Comparison of ENCODE assay signal across 9 mouse cellular contexts in genomic region chr1:83408021-83408464, GRCm38 (mm10). TPM values are rescaled to one million over a fixed set of nuclear protein-coding genes. Genes with fewer than 3 reads are reported as not detected.
A peak's percentile ranks its signal among the peaks of the same experiment; 100 is the strongest.
DNase-seq lines count a peak whose midpoint lies in the region; ATAC-seq lines count a peak whose summit lies in the region.
"Had no signal": no experiment of that assay in that cellular context is flagged by ENCODE, and none has a peak within 500 bp of the region (broad histone marks: within the 10 kb centered on the region; RNA-seq: fewer than 3 reads in every experiment).

Gene Sphkap (minus strand): TSS chr1:83408200.

- 1% methylated on average over 16 of the region's 16 CpGs for WGBS in hindbrain, embryonic 12.5 days
- 0% methylated on average over 16 of the region's 16 CpGs for WGBS in midbrain, embryonic 11.5 days

- peak within 1 kb of the TSS; percentile 78 for H3K4me2 ChIP-seq in hindbrain, embryonic 12.5 days (replicated peaks)
- peak within 1 kb of the TSS; percentile 74 for H3K4me2 ChIP-seq in midbrain, embryonic 11.5 days

- peak; percentile 90 for ATAC-seq in hindbrain, embryonic 12.5 days (ENCODE audit: low FRiP score)
- peak; percentile 91 for ATAC-seq in midbrain, embryonic 11.5 days (ENCODE audit: low FRiP score)

- H3K4me3 ChIP-seq in hindbrain, embryonic 12.5 days: peak within 1 kb of the TSS; percentile 37
- peak within 1 kb of the TSS; percentile 34 for H3K4me3 ChIP-seq in midbrain, embryonic 11.5 days (ENCODE audit: low read depth, low read length)
- H3K4me3 ChIP-seq: megakaryocyte, embryonic 14.5 days had no signal

- H3K9ac ChIP-seq in hindbrain, embryonic 12.5 days: peak within 1 kb of the TSS; percentile 44; the same call in 1 of the 2 replicates
- H3K9ac ChIP-seq in midbrain, embryonic 11.5 days (ENCODE audit: low read length): peak within 1 kb of the TSS; percentile 46

- H3K9me3 ChIP-seq in hindbrain, embryonic 12.5 days (replicated peaks): no peaks in the 10 kb centered on the region
- H3K9me3 ChIP-seq in midbrain, embryonic 11.5 days (ENCODE audit: control insufficient read depth, low read length): no peaks in the 10 kb centered on the region
- H3K9me3 ChIP-seq: megakaryocyte, embryonic 14.5 days had no signal

- peak; percentile 29 for DNase-seq in WW6 (ENCODE audit: low read depth, low spot score)
- peak; percentile 86 to 88 for DNase-seq in cerebellum, postnatal 25 days
- peak; percentile 30 to 38 for DNase-seq in frontal cortex, postnatal 25 days (ENCODE audit: low spot score in 2 of 2)
- peak; percentile 40 to 51 for DNase-seq in left cerebral cortex, adult 8-10 months (ENCODE audit: low spot score in 2 of 2)
- peak; percentile 95 for DNase-seq in midbrain, embryonic 11.5 days (ENCODE audit: low spot score, missing footprints)
- DNase-seq in skeletal muscle tissue, adult 2 months (ENCODE audit: low read depth, low spot score): peak; percentile 35
- DNase-seq in thymus, postnatal 4 days: no peak

- H3K27me3 ChIP-seq in hindbrain, embryonic 12.5 days: 0 out of 2 replicates have a peak, but pooled peaks cover 5% of the 10 kb centered on the region
- H3K27me3 ChIP-seq in midbrain, embryonic 11.5 days (ENCODE audit: control insufficient read depth, insufficient read depth, low read length): no peaks in the 10 kb centered on the region
- H3K27me3 ChIP-seq: megakaryocyte, embryonic 14.5 days had no signal

- no peaks in the 10 kb centered on the region for H3K36me3 ChIP-seq in hindbrain, embryonic 12.5 days
- no peaks in the 10 kb centered on the region for H3K36me3 ChIP-seq in midbrain, embryonic 11.5 days (ENCODE audit: control insufficient read depth, insufficient read depth, low read length)

- peaks cover 7% of the 10 kb centered on the region for H3K4me1 ChIP-seq in hindbrain, embryonic 12.5 days
- no peaks in the 10 kb centered on the region for H3K4me1 ChIP-seq in midbrain, embryonic 11.5 days (ENCODE audit: control insufficient read depth, insufficient read depth, low read length)
- H3K4me1 ChIP-seq: megakaryocyte, embryonic 14.5 days had no signal

- H3K27ac ChIP-seq in hindbrain, embryonic 12.5 days: no peak within 1 kb of the TSS
- H3K27ac ChIP-seq in midbrain, embryonic 11.5 days (ENCODE audit: low read depth, low read length): no peak within 1 kb of the TSS

RNA-seq across cellular contexts. Expression of gene Sphkap, which starts in this region (rescaled TPM):
- polyA plus RNA-seq in hindbrain, embryonic 12.5 days (2016; fragmentation: Nextera tagmentation; extraction: Ambion mirVana): 2.1 and 2.4 TPM in 2 replicates
- total RNA-seq in left cerebral cortex, adult 8-10 months (2022): 100 to 1,000 TPM; 118 to 157 (median 139) TPM
- 0.98 and 1.0 TPM in 2 replicates for polyA plus RNA-seq in midbrain, embryonic 11.5 days (2014; fragmentation: Nextera tagmentation; extraction: Ambion mirVana)
